Mouse (Mus musculus): Measurements from ENCODE around the gene Hlcs.

The Hlcs gene

GRCm38 (mm10) chr16:94327781-94328711, 14.7 kb upstream of the Hlcs start, which contains the start of gene Ripply3:
Gene Ripply3 (plus strand): TSS chr16:94328420.
- peak in 1 of 2 experiments; percentile 13 for DNase-seq

DNA sequence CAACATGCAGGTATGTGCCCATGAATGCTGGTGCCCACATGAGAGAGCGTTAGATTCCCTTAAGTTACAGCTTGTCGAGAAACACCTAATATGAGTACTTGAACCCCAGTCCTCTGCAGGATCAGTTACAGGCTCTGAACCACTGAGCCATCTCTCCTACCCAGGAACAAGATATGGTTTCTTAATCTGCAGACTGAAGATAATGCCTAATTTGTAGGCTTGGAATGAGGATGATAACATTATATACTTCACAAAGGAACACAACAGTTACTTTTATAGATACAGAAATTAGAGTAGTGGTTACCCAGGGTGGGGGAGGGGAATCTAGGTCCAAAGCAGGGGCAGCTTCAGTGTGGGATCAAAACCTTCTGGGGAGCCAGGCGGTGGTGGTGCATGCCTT, 12.6 kb upstream of the Hlcs start:
- DNase-seq: no peak

DNA sequence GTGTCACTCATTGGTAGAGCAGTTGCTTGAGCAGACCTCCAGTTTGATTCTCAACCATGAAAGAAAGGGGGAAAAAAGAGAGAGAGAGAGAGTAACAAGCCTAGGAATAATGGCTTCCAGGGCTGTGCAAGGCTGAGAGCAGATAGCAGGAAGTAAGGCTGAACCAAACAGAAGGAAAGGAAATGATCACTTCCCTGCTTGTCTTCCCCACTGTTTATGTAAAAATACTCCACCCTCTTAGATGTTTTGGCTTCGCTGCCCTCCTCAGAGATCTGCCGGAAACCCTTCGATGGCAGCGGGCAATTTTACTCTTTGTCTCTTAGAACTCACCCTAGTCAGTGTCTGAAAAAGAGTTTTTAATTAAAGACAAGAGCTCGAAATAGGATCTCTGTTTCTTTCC, 10.3 kb upstream of the Hlcs start:
- DNase-seq: no peak

GRCm38 (mm10) chr16:94320223-94320622, 6.9 kb upstream of the Hlcs start:
- no peak for DNase-seq

- DNase-seq: no peak
Measured at GRCm38 (mm10) chr16:94317752-94318151, 4.4 kb upstream of the Hlcs start.

DNA sequence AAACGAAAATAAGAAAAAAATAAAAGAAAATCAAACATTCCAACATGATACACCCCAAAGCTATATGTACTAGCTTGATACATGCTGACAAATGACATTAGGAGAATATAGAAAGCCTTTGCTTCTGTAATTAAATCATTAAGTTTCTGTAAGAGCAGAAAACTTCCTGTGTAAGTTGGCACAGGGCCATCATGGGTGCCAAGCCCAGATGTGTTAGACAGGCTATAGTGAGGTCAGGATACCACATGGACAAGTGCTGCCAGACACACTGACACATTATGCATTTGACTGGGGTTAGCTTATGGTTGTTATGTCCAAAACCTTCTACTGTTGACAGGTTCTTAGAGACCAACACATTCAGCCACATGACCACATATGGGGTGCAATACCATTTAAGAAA, 1.8 kb upstream of the Hlcs start:
- DNase-seq: no peak

GRCm38 (mm10) chr16:94314626-94315025, 1.3 kb upstream of the Hlcs start:
- DNase-seq: no peak

DNA sequence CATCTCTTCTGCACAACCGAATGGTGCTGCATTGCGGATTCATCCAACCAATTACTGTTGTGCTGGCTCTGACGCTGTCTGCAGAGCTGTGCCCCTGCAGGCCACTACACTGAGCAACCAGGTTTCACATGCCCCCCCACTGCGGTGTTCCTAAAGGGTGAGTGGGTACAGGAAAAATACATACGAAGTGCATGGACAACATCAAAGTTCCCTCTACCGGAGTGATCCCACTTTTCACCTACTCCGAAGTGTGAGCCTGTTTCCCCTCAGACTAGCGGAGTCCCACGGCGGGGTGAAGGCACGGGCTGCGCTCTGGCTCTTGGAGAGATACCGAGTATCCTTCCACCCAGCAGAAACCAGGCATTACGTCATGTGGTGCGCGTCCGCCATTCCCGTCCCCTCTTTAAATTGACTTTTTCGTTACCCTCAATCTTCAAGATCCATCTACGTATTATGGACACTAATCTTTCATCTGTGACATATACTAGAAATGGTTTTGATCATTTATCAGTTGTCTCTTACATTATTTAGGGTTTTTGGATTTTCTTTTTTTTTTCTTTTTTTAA, 625 bp downstream of the Hlcs start:
- DNase-seq: peak; percentile 70 to 80

DNA sequence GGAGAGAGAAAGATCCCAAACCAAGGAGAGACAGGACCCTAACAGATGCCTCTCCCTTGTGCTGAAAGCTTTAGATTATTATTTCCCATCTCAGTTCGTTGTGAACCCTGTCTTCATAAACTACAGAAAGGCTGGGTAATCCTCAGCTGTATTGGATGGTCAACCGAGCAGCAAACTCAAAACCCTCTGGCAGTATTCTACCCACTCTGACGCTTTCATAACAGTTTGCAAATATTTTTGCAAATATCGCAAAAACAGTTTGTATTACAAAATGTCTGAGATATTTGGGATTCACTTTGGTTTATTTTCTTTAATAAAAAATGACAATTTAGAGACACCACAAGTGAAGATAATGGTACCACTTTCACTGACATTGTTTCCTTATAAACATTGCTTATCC, 1.4 kb downstream of the Hlcs start:
- DNase-seq: no peak

- DNase-seq: no peak
Measured at GRCm38 (mm10) chr16:94311416-94311815, 2.0 kb downstream of the Hlcs start.

- DNase-seq: no peak
Measured at GRCm38 (mm10) chr16:94309025-94309424, 4.3 kb downstream of the Hlcs start.

DNA sequence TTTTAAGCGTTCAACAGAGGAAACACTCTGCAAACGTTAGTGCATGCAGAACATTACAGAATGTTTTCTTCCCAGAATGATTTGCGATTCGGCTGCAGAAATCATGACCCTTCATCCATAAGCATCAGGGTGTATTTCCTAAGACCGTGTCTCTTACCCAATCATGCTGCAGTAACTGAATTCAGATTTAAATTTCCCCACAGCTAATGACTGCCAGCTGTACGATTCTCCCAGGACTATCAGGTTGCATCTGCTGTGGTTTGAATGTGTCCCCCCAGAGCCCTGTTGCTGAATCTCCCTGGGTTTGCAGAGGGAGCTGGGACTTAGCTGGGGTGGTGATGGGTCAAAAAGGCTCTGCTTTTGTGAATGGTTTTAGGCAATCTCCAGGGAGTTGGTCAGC, 5.4 kb downstream of the Hlcs start:
- DNase-seq: no peak

GRCm38 (mm10) chr16:94307526-94307925, 5.8 kb downstream of the Hlcs start:
- DNase-seq: no peak

GRCm38 (mm10) chr16:94303203-94303535, 10.2 kb downstream of the Hlcs start:
- no peak for DNase-seq

- DNase-seq: peak; percentile 21 to 37
Measured at GRCm38 (mm10) chr16:94302274-94303202, 10.8 kb downstream of the Hlcs start.

GRCm38 (mm10) chr16:94301696-94302095, 11.7 kb downstream of the Hlcs start:
- no peak for DNase-seq

DNA sequence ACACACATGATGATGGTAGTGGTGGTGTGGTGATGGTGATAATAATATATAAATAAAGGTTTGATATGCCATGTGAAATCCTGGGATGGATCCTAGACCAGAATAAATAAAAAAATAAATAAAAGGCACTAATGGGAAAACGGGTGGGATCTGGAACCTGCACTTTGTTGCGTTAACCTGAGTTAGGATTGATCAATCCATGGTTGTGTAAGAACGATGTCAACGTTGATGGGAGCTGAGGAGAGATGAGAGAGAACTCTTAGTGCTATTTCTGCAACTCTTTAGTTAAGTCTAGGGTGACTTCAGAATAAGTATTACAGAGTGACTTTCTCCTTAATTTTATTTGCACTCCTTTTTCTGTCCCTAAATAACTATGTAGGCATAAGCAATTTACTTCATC, 12.2 kb downstream of the Hlcs start:
- no peak for DNase-seq

DNA sequence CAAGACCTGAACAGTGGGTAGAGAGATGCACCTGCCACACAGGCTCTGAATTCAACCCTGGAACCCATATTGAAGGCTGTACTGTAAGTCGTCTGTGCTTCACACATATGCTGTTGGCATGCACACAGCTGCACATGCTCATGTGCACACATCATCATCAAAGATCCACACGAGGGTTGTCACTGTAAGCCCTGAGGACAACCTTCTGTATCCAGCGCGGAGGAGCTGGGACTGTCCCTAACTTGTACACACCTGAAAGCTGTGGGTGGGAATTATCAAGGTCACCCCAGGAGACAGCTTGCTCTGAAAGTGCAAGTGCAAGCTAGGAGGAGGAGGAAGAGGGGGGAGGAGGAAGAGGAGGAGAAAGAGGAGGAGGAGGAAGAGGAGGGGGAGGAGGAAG, 14.2 kb downstream of the Hlcs start:
- no peak for DNase-seq

DNA sequence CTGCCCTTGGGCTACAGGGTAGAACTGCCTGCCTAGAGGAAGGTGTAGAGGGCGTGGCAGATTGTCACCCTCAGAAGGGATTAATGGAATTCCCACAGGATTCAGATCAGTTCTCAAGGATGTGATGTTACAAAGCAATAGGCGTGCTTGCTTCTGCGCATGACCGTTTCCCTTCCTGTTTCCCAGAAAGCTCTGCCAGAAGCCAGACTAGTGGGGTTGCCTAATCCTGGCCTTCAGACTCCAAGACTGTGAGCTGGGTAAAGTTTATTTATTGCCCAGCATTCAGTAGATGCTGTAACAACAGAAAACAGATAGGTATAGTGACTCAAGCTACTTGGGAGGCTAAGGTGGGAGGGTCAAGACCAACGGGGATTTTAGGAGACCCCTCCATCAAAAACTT, 15.3 kb downstream of the Hlcs start:
- no peak for DNase-seq

GRCm38 (mm10) chr16:94291141-94291540, 22.2 kb downstream of the Hlcs start:
- no peak for DNase-seq

GRCm38 (mm10) chr16:94290073-94290999, 23.0 kb downstream of the Hlcs start:
- peak; percentile 85 to 88 for DNase-seq
